Mouse (Mus musculus) myocyte (in vitro differentiated cells): ENCODE results near the gene Spop. TPM values are rescaled to one million over a fixed set of nuclear protein-coding genes. Genes with fewer than 3 reads are reported as not detected.

Source experiments
- H3K27me3 ChIP-seq: one replicate; pipeline ENCODE4 v1.6.1; 2011; ENCODE audit not compliant: control insufficient read depth, insufficient read depth, insufficient read length
- H3K36me3 ChIP-seq: one replicate; pipeline ENCODE4 v1.6.1; 2011; ENCODE audit not compliant: control insufficient read depth, insufficient read depth
- H3K4me2 ChIP-seq: one replicate; pipeline ENCODE4 v1.6.1; 2011; ENCODE audit warnings: low read depth, control low read depth
- H3K4me3 ChIP-seq: one replicate; pipeline ENCODE4 v1.5.1; 2011; ENCODE audit warnings: mild to moderate bottlenecking, control low read depth, moderate library complexity
- H3K79me2 ChIP-seq: one replicate; pipeline ENCODE4 v1.6.1; 2011; ENCODE audit not compliant: control insufficient read depth, insufficient read depth
- H3ac ChIP-seq: one replicate; pipeline ENCODE4 v1.6.1; 2011; ENCODE audit not compliant: control insufficient read depth, insufficient read length
- CEBPB ChIP-seq: IDR thresholded peaks from 2 replicates; pipeline ENCODE4 v1.6.1; 2011; ENCODE audit warnings: mild to moderate bottlenecking, moderate library complexity; ENCODE audit not compliant: poor library complexity, insufficient read depth, severe bottlenecking
- E2F4 ChIP-seq: IDR thresholded peaks from one replicate; pipeline ENCODE4 v1.6.1; 2011; ENCODE audit warnings: mild to moderate bottlenecking, control low read depth, moderate library complexity; ENCODE audit not compliant: insufficient read depth
- MAX ChIP-seq: IDR thresholded peaks from one replicate; pipeline ENCODE4 v1.6.1; 2011; ENCODE audit warnings: low read depth, mild to moderate bottlenecking, control low read depth
- MYOD1 ChIP-seq, 3 experiments: IDR thresholded peaks; one replicate each; pipeline ENCODE4 v1.6.1; 2011; ENCODE audit warnings: control low read depth in 2 of 3, low read depth in 2 of 3, mild to moderate bottlenecking in 2 of 3, moderate library complexity in 1 of 3; ENCODE audit not compliant: insufficient read length in 2 of 3, control insufficient read depth in 1 of 3
- MYOG ChIP-seq, 3 experiments: IDR thresholded peaks; one replicate each; pipeline ENCODE4 v1.6.1; 2011; ENCODE audit warnings: control low read depth in 2 of 3, low read depth in 2 of 3, mild to moderate bottlenecking in 2 of 3; ENCODE audit not compliant: insufficient read length in 2 of 3, control insufficient read depth in 1 of 3, insufficient read depth in 1 of 3
- POLR2A ChIP-seq: IDR thresholded peaks from one replicate; pipeline ENCODE4 v1.6.1; 2011; ENCODE audit warnings: low read depth, mild to moderate bottlenecking, control low read depth, moderate library complexity; ENCODE audit not compliant: insufficient read length
- POLR2AphosphoS2 ChIP-seq: IDR thresholded peaks from one replicate; pipeline ENCODE4 v1.6.1; 2011; ENCODE audit warnings: low read depth, control low read depth; ENCODE audit not compliant: insufficient read length
- REST ChIP-seq: IDR thresholded peaks from one replicate; pipeline ENCODE4 v1.6.1; 2011; ENCODE audit warnings: mild to moderate bottlenecking, control low read depth, moderate library complexity; ENCODE audit not compliant: insufficient read depth, insufficient read length
- SRF ChIP-seq: IDR thresholded peaks from one replicate; pipeline ENCODE4 v1.6.1; 2011; ENCODE audit warnings: low read depth; ENCODE audit not compliant: control insufficient read depth, insufficient read length
- TCF12 ChIP-seq: IDR thresholded peaks from one replicate; pipeline ENCODE4 v1.6.1; 2011; ENCODE audit warnings: mild to moderate bottlenecking, control low read depth; ENCODE audit not compliant: poor library complexity, insufficient read depth, severe bottlenecking
- TCF3 ChIP-seq: IDR thresholded peaks from one replicate; pipeline ENCODE4 v1.6.1; 2011; ENCODE audit warnings: low read depth, control low read depth; ENCODE audit not compliant: insufficient read length
- USF1 ChIP-seq: IDR thresholded peaks from one replicate; pipeline ENCODE4 v1.6.1; 2011; ENCODE audit warnings: low read depth, mild to moderate bottlenecking, control low read depth, moderate library complexity
- polyA plus RNA-seq: library from polyadenylated mRNA; unstranded; fragments of >200 nt; fragmentation: generic; extraction: Trizol; gene quantifications from one replicate; pipeline ENCODE4 v1.2.1, GENCODE M21; 2012; ENCODE audit warnings: missing spikeins

Gene Spop
- polyA plus RNA-seq, 1 experiment, result 54.8 TPM

DNA sequence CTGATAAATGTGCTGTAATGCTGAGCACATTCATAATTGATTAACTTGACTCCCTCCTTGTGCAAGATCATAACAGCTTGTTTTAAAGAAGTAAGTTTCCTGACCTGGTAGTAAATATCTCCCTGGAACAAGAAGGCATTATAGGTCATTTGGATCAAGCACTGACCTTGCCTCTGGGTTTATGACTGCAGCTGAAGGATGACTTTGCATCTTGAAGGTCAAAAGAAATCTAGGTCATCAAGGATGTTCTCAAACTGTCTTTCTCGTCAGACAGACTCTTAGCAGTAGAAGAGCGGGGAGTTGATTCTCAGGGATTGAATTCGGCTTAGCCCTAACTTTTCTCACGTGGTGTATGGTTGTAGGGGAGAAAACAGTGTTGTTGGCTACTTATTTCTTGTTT is 66.8 kb downstream of the Spop start:
- no peaks in the 10 kb centered on the region for H3K27me3 ChIP-seq
- H3ac ChIP-seq, result no peak overlapping the region
- no peak overlapping the region for H3K4me3 ChIP-seq
- no peak for TF ChIP-seq E2F4
- no peak for TF ChIP-seq USF1
- no peak for TF ChIP-seq POLR2A
- TF ChIP-seq CEBPB, result no peak
- no peak for TF ChIP-seq SRF
- no peak for TF ChIP-seq MYOD1 (IDR thresholded peaks at IDR 0.05; ENCODE audit: control insufficient read depth in 1 of 3, insufficient read length in 2 of 3, low read depth in 2 of 3)
- TF ChIP-seq TCF3, result no peak
- TF ChIP-seq REST, result no peak
- no peak for TF ChIP-seq POLR2AphosphoS2
- TF ChIP-seq MYOG (IDR thresholded peaks at IDR 0.05; ENCODE audit: control insufficient read depth in 1 of 3, insufficient read depth in 1 of 3, insufficient read length in 2 of 3, low read depth in 2 of 3), result no peak
- no peak for TF ChIP-seq MAX
- no peak for TF ChIP-seq TCF12
- peaks cover 52% of the 10 kb centered on the region for H3K36me3 ChIP-seq
- H3K79me2 ChIP-seq, result no peaks in the 10 kb centered on the region
- no peak overlapping the region for H3K4me2 ChIP-seq

DNA sequence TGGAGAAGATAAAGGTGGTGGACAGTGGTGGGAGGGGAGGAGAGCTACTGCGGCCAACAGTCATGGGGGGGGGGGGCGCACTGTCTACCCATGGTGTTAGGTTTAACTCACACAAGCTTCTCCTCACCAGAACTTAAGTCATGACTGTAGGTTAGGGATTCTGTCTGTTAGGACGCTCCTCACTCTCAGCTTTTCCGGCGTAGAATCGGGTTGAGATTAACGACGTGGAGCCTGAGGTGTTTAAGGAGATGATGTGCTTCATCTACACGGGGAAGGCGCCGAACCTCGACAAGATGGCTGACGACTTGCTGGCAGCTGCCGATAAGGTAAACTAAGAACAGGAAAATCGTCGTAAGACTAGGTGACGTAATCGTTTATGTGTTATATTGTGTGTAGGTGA is 71.8 kb downstream of the Spop start:
- TF ChIP-seq MYOG (IDR thresholded peaks at IDR 0.05; ENCODE audit: control insufficient read depth in 1 of 3, insufficient read depth in 1 of 3, insufficient read length in 2 of 3, low read depth in 2 of 3), result no peak
- no peak for TF ChIP-seq TCF12
- no peak for TF ChIP-seq POLR2AphosphoS2
- no peak for TF ChIP-seq REST
- TF ChIP-seq CEBPB, result no peak
- no peak for TF ChIP-seq E2F4
- no peak for TF ChIP-seq USF1
- TF ChIP-seq MYOD1 (IDR thresholded peaks at IDR 0.05; ENCODE audit: control insufficient read depth in 1 of 3, insufficient read length in 2 of 3, low read depth in 2 of 3), result no peak
- no peak for TF ChIP-seq SRF
- TF ChIP-seq POLR2A, result no peak
- TF ChIP-seq TCF3, result no peak
- Histone ChIP-seq H3K36me3 (peaks cover 59% of the 10 kb centered on the region), H3K27me3 (no peaks in the 10 kb centered on the region), H3K79me2 (no peaks in the 10 kb centered on the region), H3K4me2 (no peak overlapping the region), H3ac (no peak overlapping the region), H3K4me3 (no peak overlapping the region)

DNA sequence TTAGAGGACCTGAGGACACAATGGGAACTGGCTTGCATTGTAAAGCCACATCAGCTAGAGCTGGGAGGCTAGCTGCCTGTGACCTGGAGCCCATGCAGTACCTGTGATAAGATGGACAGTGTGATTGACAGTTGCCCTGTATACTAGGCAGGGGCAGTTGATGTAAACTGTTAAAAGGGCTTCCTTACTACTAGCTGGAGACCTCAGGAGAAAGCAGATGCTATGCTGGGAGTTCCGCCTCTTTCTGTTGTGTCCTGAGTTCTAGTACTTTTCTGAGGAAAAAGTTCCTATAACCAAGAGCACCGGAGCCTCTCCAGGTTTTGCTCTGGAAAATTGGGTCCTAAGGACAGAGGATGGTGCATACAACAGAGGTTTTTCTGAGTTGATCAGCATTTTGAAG is 73.4 kb downstream of the Spop start:
- H3K36me3 ChIP-seq, result peaks cover 65% of the 10 kb centered on the region
- H3K27me3 ChIP-seq, result no peaks in the 10 kb centered on the region
- H3K4me2 ChIP-seq, result no peak overlapping the region
- no peak overlapping the region for H3K4me3 ChIP-seq
- TF ChIP-seq USF1 (no peak), REST (no peak), POLR2AphosphoS2 (no peak), TCF3 (no peak), TCF12 (no peak), MAX (no peak), MYOG (IDR thresholded peaks at IDR 0.05; ENCODE audit: control insufficient read depth in 1 of 3, insufficient read depth in 1 of 3, insufficient read length in 2 of 3, low read depth in 2 of 3) (no peak), CEBPB (no peak), POLR2A (no peak)
- no peak overlapping the region for H3ac ChIP-seq
- no peaks in the 10 kb centered on the region for H3K79me2 ChIP-seq

DNA sequence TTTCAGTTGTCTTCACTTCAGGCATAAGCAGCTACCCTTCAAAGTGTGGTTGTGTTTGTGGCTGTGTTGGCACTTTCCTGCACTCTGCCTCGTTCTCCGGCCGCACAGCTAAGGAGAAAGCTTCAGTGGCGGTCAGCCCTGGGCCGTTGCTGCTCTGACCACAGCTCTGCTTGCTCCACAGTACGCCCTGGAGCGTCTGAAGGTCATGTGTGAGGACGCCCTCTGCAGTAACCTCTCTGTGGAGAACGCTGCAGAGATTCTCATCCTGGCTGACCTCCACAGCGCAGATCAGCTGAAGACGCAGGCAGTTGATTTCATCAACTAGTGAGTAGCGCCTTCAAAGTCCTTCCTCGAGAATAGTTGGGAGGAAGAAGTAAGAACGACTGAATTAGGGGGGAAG is 76.2 kb downstream of the Spop start:
- H3K36me3 ChIP-seq, result peaks cover 57% of the 10 kb centered on the region
- no peaks in the 10 kb centered on the region for H3K79me2 ChIP-seq
- no peak overlapping the region for H3K4me3 ChIP-seq
- no peak for TF ChIP-seq MYOG (IDR thresholded peaks at IDR 0.05; ENCODE audit: control insufficient read depth in 1 of 3, insufficient read depth in 1 of 3, insufficient read length in 2 of 3, low read depth in 2 of 3)
- H3ac ChIP-seq, result no peak overlapping the region
- no peak overlapping the region for H3K4me2 ChIP-seq
- H3K27me3 ChIP-seq, result no peaks in the 10 kb centered on the region

DNA sequence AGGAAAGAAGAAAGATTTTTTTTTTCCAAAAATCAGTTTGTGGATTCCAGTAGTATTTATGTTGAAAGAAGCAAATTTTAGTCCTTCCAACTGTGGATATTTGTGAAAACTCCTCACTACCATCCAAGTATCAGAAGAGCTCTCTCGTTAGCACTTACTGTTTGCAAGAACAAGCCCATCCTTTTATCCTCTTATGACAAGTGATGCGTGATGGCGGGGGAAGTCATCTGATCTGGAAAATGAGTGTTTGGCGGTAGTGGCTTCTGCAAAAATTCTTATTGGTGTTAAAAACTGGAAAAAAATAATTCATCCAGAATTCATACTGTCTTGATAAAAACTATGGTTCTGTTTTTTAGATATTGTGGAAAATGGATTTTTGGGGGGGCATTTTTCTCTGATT is 78.4 kb downstream of the Spop start:
- no peaks in the 10 kb centered on the region for H3K79me2 ChIP-seq
- TF ChIP-seq POLR2A, result no peak
- no peak for TF ChIP-seq MYOG (IDR thresholded peaks at IDR 0.05; ENCODE audit: control insufficient read depth in 1 of 3, insufficient read depth in 1 of 3, insufficient read length in 2 of 3, low read depth in 2 of 3)
- TF ChIP-seq USF1, result no peak
- TF ChIP-seq TCF3, result no peak
- TF ChIP-seq TCF12, result no peak
- TF ChIP-seq REST, result no peak
- no peak for TF ChIP-seq MAX
- no peak for TF ChIP-seq CEBPB
- TF ChIP-seq SRF, result no peak
- TF ChIP-seq E2F4, result no peak
- TF ChIP-seq POLR2AphosphoS2, result no peak
- TF ChIP-seq MYOD1 (IDR thresholded peaks at IDR 0.05; ENCODE audit: control insufficient read depth in 1 of 3, insufficient read length in 2 of 3, low read depth in 2 of 3), result no peak
- H3K36me3 ChIP-seq, result peaks cover 46% of the 10 kb centered on the region
- H3K4me3 ChIP-seq, result no peak overlapping the region
- no peaks in the 10 kb centered on the region for H3K27me3 ChIP-seq
- no peak overlapping the region for H3K4me2 ChIP-seq
- H3ac ChIP-seq, result no peak overlapping the region
